Mouse (Mus musculus) C2C12 (cell line): Measurements from ENCODE around the gene Capn15. TPM values are rescaled to one million over a fixed set of nuclear protein-coding genes. Genes with fewer than 3 reads are reported as not detected.

Experiments
- H3K27me3 ChIP-seq: one replicate; pipeline ENCODE4 v1.6.1; 2011; ENCODE audit not compliant: control insufficient read depth, insufficient read depth, insufficient read length
- H3K36me3 ChIP-seq: one replicate; pipeline ENCODE4 v1.6.1; 2011; ENCODE audit not compliant: control insufficient read depth, insufficient read depth
- H3K4me3 ChIP-seq: one replicate; pipeline ENCODE4 v1.5.1; 2011; ENCODE audit warnings: mild to moderate bottlenecking, control low read depth; ENCODE audit not compliant: poor library complexity, insufficient read depth, severe bottlenecking
- H3K79me2 ChIP-seq: one replicate; pipeline ENCODE4 v1.6.1; 2011; ENCODE audit not compliant: control insufficient read depth, insufficient read depth
- H3K79me3 ChIP-seq: one replicate; pipeline ENCODE4 v1.6.1; 2011; ENCODE audit warnings: low read depth, control low read depth
- H3ac ChIP-seq: one replicate; pipeline ENCODE3; 2011; ENCODE audit warnings: low read depth; ENCODE audit not compliant: control insufficient read depth, insufficient read length
- CEBPB ChIP-seq: IDR thresholded peaks from one replicate; pipeline ENCODE4 v1.6.1; 2011; ENCODE audit warnings: low read depth, mild to moderate bottlenecking, control low read depth, moderate library complexity
- CTCF ChIP-seq: IDR thresholded peaks from one replicate; pipeline ENCODE4 v1.5.1; 2011; ENCODE audit not compliant: control insufficient read depth, insufficient read depth, insufficient read length
- FOSL1 ChIP-seq: IDR thresholded peaks from one replicate; pipeline ENCODE4 v1.8.0; 2011; ENCODE audit warnings: mild to moderate bottlenecking, low read length; ENCODE audit not compliant: poor library complexity, insufficient read depth, severe bottlenecking
- MAX ChIP-seq: IDR thresholded peaks from one replicate; pipeline ENCODE4 v1.6.1; 2011; ENCODE audit warnings: mild to moderate bottlenecking, control low read depth
- MYOD1 ChIP-seq: IDR thresholded peaks from one replicate; pipeline ENCODE4 v1.6.1; 2011; ENCODE audit warnings: low read depth; ENCODE audit not compliant: control insufficient read depth, insufficient read length
- MYOG ChIP-seq: IDR thresholded peaks from one replicate; pipeline ENCODE4 v1.6.1; 2011; ENCODE audit not compliant: control insufficient read depth, insufficient read length; ENCODE audit errors: extremely low read depth
- USF1 ChIP-seq: IDR thresholded peaks from one replicate; pipeline ENCODE4 v1.6.1; 2011; ENCODE audit warnings: low read depth, mild to moderate bottlenecking, control low read depth, moderate library complexity
- polyA plus RNA-seq: library from polyadenylated mRNA; unstranded; fragments of >200 nt; fragmentation: generic; extraction: Trizol; gene quantifications from one replicate; pipeline ENCODE4 v1.2.1, GENCODE M21; 2012; ENCODE audit warnings: missing spikeins

The Capn15 gene
- polyA plus RNA-seq, 1 experiment: 10.6 TPM

GRCm38 (mm10) chr17:26005731-26006450, 20.3 kb upstream of the Capn15 start:
- H3K4me3 ChIP-seq: no peak overlapping the region
- no peaks in the 10 kb centered on the region for H3K79me3 ChIP-seq
- H3K36me3 ChIP-seq: peaks cover 21% of the 10 kb centered on the region
- no peak overlapping the region for H3ac ChIP-seq
- H3K27me3 ChIP-seq: no peaks in the 10 kb centered on the region
- TF ChIP-seq MYOD1 (no peak), CTCF (no peak), FOSL1 (no peak), MYOG (no peak), USF1 (no peak), CEBPB (no peak), MAX (no peak)
- H3K79me2 ChIP-seq: no peaks in the 10 kb centered on the region

- H3K36me3 ChIP-seq: peaks cover 20% of the 10 kb centered on the region
- no peak overlapping the region for H3ac ChIP-seq
- H3K27me3 ChIP-seq: no peaks in the 10 kb centered on the region
- H3K79me2 ChIP-seq: no peaks in the 10 kb centered on the region
- H3K4me3 ChIP-seq: no peak overlapping the region
- no peaks in the 10 kb centered on the region for H3K79me3 ChIP-seq
- no peak for TF ChIP-seq FOSL1
- no peak for TF ChIP-seq CEBPB
- no peak for TF ChIP-seq MYOG
- TF ChIP-seq MAX: no peak
- no peak for TF ChIP-seq CTCF
- TF ChIP-seq MYOD1: no peak
- TF ChIP-seq USF1: no peak
Observed at GRCm38 (mm10) chr17:26004711-26005110, 19.1 kb upstream of the Capn15 start.

GRCm38 (mm10) chr17:26003864-26004263, 18.3 kb upstream of the Capn15 start:
- H3K4me3 ChIP-seq: no peak overlapping the region
- no peaks in the 10 kb centered on the region for H3K79me3 ChIP-seq
- H3K27me3 ChIP-seq: no peaks in the 10 kb centered on the region
- H3ac ChIP-seq: no peak overlapping the region
- peaks cover 17% of the 10 kb centered on the region for H3K36me3 ChIP-seq
- TF ChIP-seq FOSL1: no peak
- no peak for TF ChIP-seq USF1
- TF ChIP-seq CEBPB: no peak
- TF ChIP-seq MYOG: no peak
- no peak for TF ChIP-seq MAX
- no peak for TF ChIP-seq CTCF
- TF ChIP-seq MYOD1: no peak
- H3K79me2 ChIP-seq: no peaks in the 10 kb centered on the region

- no peaks in the 10 kb centered on the region for H3K27me3 ChIP-seq
- no peaks in the 10 kb centered on the region for H3K79me2 ChIP-seq
- no peaks in the 10 kb centered on the region for H3K79me3 ChIP-seq
- no peak overlapping the region for H3K4me3 ChIP-seq
- TF ChIP-seq CEBPB (no peak), MYOD1 (no peak), USF1 (no peak), MYOG (no peak), FOSL1 (no peak), CTCF (no peak), MAX (no peak)
- peaks cover 10% of the 10 kb centered on the region for H3K36me3 ChIP-seq
- H3ac ChIP-seq: no peak overlapping the region
Observed at GRCm38 (mm10) chr17:25998425-25998824, 12.8 kb upstream of the Capn15 start.

- H3K36me3 ChIP-seq: peaks cover 11% of the 10 kb centered on the region
- H3K79me3 ChIP-seq: no peaks in the 10 kb centered on the region
- TF ChIP-seq CEBPB: no peak
- no peak for TF ChIP-seq MAX
- no peak for TF ChIP-seq CTCF
- no peak for TF ChIP-seq MYOG
- no peak for TF ChIP-seq FOSL1
- TF ChIP-seq MYOD1: no peak
- no peak for TF ChIP-seq USF1
- no peak overlapping the region for H3ac ChIP-seq
- no peak overlapping the region for H3K4me3 ChIP-seq
- no peaks in the 10 kb centered on the region for H3K79me2 ChIP-seq
- no peaks in the 10 kb centered on the region for H3K27me3 ChIP-seq
Observed at GRCm38 (mm10) chr17:25993489-25993888, 7.9 kb upstream of the Capn15 start.
